23 mouse cellular contexts compared by ENCODE assay signal in genomic region chr1:84882066-84882532, GRCm38 (mm10). TPM values are rescaled to one million over a fixed set of nuclear protein-coding genes. Genes with fewer than 3 reads are reported as not detected.
DNase-seq lines count a peak whose midpoint lies in the region; TF ChIP-seq lines count a peak whose summit lies in the region.
"Had no signal": no experiment of that assay in that cellular context is flagged by ENCODE, and none has a peak within 500 bp of the region (broad histone marks: within the 10 kb centered on the region; RNA-seq: fewer than 3 reads in every experiment).

No protein-coding gene starts in this region.

- no peaks in the 10 kb centered on the region for H3K36me3 ChIP-seq in kidney, adult 2 months (ENCODE audit: control insufficient read depth, insufficient read depth, low read length)
- H3K36me3 ChIP-seq in C2C12 (ENCODE audit: control insufficient read depth, insufficient read depth) = no peaks in the 10 kb centered on the region
- H3K36me3 ChIP-seq: embryonic facial prominence, embryonic 12.5 days; forebrain, embryonic 12.5 days; limb, embryonic 10.5 days; liver, embryonic 15.5 days; lung, embryonic 15.5 days had no signal

- no peaks in the 10 kb centered on the region for H3K79me2 ChIP-seq in C2C12 (ENCODE audit: control insufficient read depth, insufficient read depth)

- H3ac ChIP-seq in C2C12 (ENCODE audit: control insufficient read depth, insufficient read length, low read depth) = peak overlapping the region; percentile 6

- no peak overlapping the region for H3K27ac ChIP-seq in kidney, adult 2 months (ENCODE audit: insufficient read depth, low read depth, low read length)
- H3K27ac ChIP-seq in embryonic fibroblast, embryonic 13.5 days (ENCODE audit: insufficient read depth, low read length) = peak overlapping the region; percentile 94
- H3K27ac ChIP-seq: embryonic facial prominence, embryonic 12.5 days; forebrain, embryonic 12.5 days; gastrocnemius, adult 2 months; limb, embryonic 10.5 days; liver, embryonic 15.5 days; lung, embryonic 15.5 days had no signal

- 65% methylated on average over 2 of the region's 2 CpGs for WGBS in kidney, adult 2 months

- peak; percentile 44 for DNase-seq in kidney, adult 2 months
- DNase-seq in kidney, postnatal 25 days = no peak
- peak; percentile 81 for DNase-seq in ES-CJ7 (ENCODE audit: low read depth, low spot score)
- DNase-seq in heart, postnatal 25 days (ENCODE audit: low spot score) = no peak
- DNase-seq in layer of hippocampus, postnatal 36 days = no peak
- DNase-seq in adrenal gland, postnatal 10 days = no peak
- DNase-seq: B cell, adult 2 months; cerebellum, adult 9-10 months; gastrocnemius, adult 2 months; heart, postnatal 36 days; liver; right cerebral cortex, postnatal 14 days had no signal

- H3K4me3 ChIP-seq in kidney, adult 2 months (ENCODE audit: insufficient read depth, low read depth, low read length) = no peak overlapping the region
- no peak overlapping the region for H3K4me3 ChIP-seq in C2C12 (ENCODE audit: insufficient read depth, poor library complexity, severe bottlenecking)
- no peak overlapping the region for H3K4me3 ChIP-seq in embryonic fibroblast, embryonic 13.5 days (ENCODE audit: insufficient read depth, low read length)
- H3K4me3 ChIP-seq: embryonic facial prominence, embryonic 12.5 days; erythroblast, embryonic 14.5 days; forebrain, embryonic 12.5 days; gastrocnemius, adult 2 months; limb, embryonic 10.5 days; liver, embryonic 15.5 days; lung, embryonic 15.5 days had no signal

- no peak for TF ChIP-seq POLR2A in kidney, adult 2 months (IDR thresholded peaks at IDR 0.05; ENCODE audit: low read depth, low read length)
- no peak for TF ChIP-seq POLR2A in embryonic fibroblast, embryonic 13.5 days (IDR thresholded peaks at IDR 0.05; ENCODE audit: low read depth, low read length)

- no peaks in the 10 kb centered on the region for H3K4me1 ChIP-seq in kidney, adult 2 months (ENCODE audit: control insufficient read depth, insufficient read depth, low read length)
- H3K4me1 ChIP-seq in embryonic fibroblast, embryonic 13.5 days (ENCODE audit: control insufficient read depth, insufficient read depth, low read length) = no peaks in the 10 kb centered on the region
- H3K4me1 ChIP-seq: embryonic facial prominence, embryonic 12.5 days; liver, embryonic 15.5 days; lung, embryonic 15.5 days had no signal

- intact Hi-C loops in heart, postnatal 25 days (cut with DNase I) = no loop called here

- no peaks in the 10 kb centered on the region for H3K27me3 ChIP-seq in kidney, adult 2 months (replicated peaks; ENCODE audit: control insufficient read depth, insufficient read depth, low read length)
- H3K27me3 ChIP-seq in C2C12 (ENCODE audit: control insufficient read depth, insufficient read depth, insufficient read length) = no peaks in the 10 kb centered on the region
- H3K27me3 ChIP-seq: embryonic facial prominence, embryonic 12.5 days; forebrain, embryonic 12.5 days; liver, embryonic 15.5 days; lung, embryonic 15.5 days had no signal

- no peaks in the 10 kb centered on the region for H3K79me3 ChIP-seq in C2C12 (ENCODE audit: low read depth)

- no peak for TF ChIP-seq CTCF in kidney, adult 2 months (conservative IDR thresholded peaks at IDR 0.05; ENCODE audit: insufficient read depth, insufficient read length, low read depth, low read length)
- no peak for TF ChIP-seq CTCF in C2C12 (IDR thresholded peaks at IDR 0.05; ENCODE audit: control insufficient read depth, insufficient read depth, insufficient read length)
- no peak for TF ChIP-seq CTCF in embryonic fibroblast, embryonic 13.5 days (IDR thresholded peaks at IDR 0.05; ENCODE audit: borderline replicate concordance, insufficient read depth, low read length)

TF ChIP-seq in C2C12, 6 proteins besides CTCF, POLR2A, EP300 and RAD21:
- TF ChIP-seq USF1 (IDR thresholded peaks at IDR 0.05; ENCODE audit: low read depth) (no peak), MYOD1 (IDR thresholded peaks at IDR 0.05; ENCODE audit: control insufficient read depth, insufficient read length, low read depth) (no peak), MAX (IDR thresholded peaks at IDR 0.05) (no peak), FOSL1 (IDR thresholded peaks at IDR 0.05; ENCODE audit: insufficient read depth, low read length, poor library complexity, severe bottlenecking) (no peak), CEBPB (IDR thresholded peaks at IDR 0.05; ENCODE audit: low read depth) (no peak), MYOG (IDR thresholded peaks at IDR 0.05; ENCODE audit: control insufficient read depth, extremely low read depth, insufficient read length) (no peak)
TF ChIP-seq in C2C12: peak in this region for 0.

RNA-seq across cellular contexts. Expression of gene Trip12, which starts 41.8 kb away (rescaled TPM):
- polyA plus RNA-seq in kidney, adult 2 months (2012; rRNA removed) = 26.6 and 35.7 TPM in 2 replicates
- polyA plus RNA-seq in C2C12 (2012; fragmentation: generic; extraction: Trizol) = 41.7 TPM
- 278 and 309 TPM in 2 replicates for polyA plus RNA-seq in embryonic fibroblast, embryonic 13.5 days (2011; ENCODE audit: insufficient read length, low read depth, missing spikeins)
- 100 to 1,000 TPM; 185 to 203 TPM for total RNA-seq in heart, postnatal 25 days (2021)
- total RNA-seq in layer of hippocampus, postnatal 36 days (2021) = 100 to 1,000 TPM; 191 to 208 TPM
- 100 to 1,000 TPM; 195 to 219 TPM for total RNA-seq in adrenal gland, postnatal 10 days (2021)

RNA-seq across cellular contexts. Expression of gene Fbxo36, which starts 42.5 kb away (rescaled TPM):
- 28.7 and 32.3 TPM in 2 replicates for polyA plus RNA-seq in kidney, adult 2 months (2012; rRNA removed)
- 6.8 TPM for polyA plus RNA-seq in C2C12 (2012; fragmentation: generic; extraction: Trizol)
- polyA plus RNA-seq in embryonic fibroblast, embryonic 13.5 days (2011; ENCODE audit: insufficient read length, low read depth, missing spikeins) = 6.9 and 7.0 TPM in 2 replicates
- total RNA-seq in heart, postnatal 25 days (2021) = 1 to 10 TPM in 1 of 2 experiments, under 1 TPM in 1; 0.98 to 1.7 TPM
- 1 to 10 TPM; 2.0 to 3.1 TPM for total RNA-seq in layer of hippocampus, postnatal 36 days (2021)
- total RNA-seq in adrenal gland, postnatal 10 days (2021) = 1 to 10 TPM; 6.8 to 9.7 TPM

RNA-seq across cellular contexts. Expression of gene Slc16a14, which starts 52.8 kb away (rescaled TPM):
- polyA plus RNA-seq in kidney, adult 2 months (2012; rRNA removed) = 27.6 and 31.2 TPM in 2 replicates
- 0.02 TPM for polyA plus RNA-seq in C2C12 (2012; fragmentation: generic; extraction: Trizol)
- not detected in 2 replicates for polyA plus RNA-seq in embryonic fibroblast, embryonic 13.5 days (2011; ENCODE audit: insufficient read length, low read depth, missing spikeins)
- under 1 TPM in 1 of 2 experiments, not detected in 1; 0.62 TPM for total RNA-seq in heart, postnatal 25 days (2021)
- total RNA-seq in layer of hippocampus, postnatal 36 days (2021) = 10 to 100 TPM; 12.4 to 15.6 TPM
- 1 to 10 TPM in 1 of 2 experiments, under 1 TPM in 1; 0.66 to 1.4 TPM for total RNA-seq in adrenal gland, postnatal 10 days (2021)
- total RNA-seq: common myeloid progenitor, adult 5-6 weeks; megakaryocyte-erythroid progenitor cell, adult 5-6 weeks had no signal
- polyA plus RNA-seq: erythroblast, embryonic 14.5 days; large intestine, adult 2 months; liver, embryonic 15.5 days had no signal

Comparison
In these comparisons a context has a peak if more than half of its experiments do, and no peak if none do; other contexts are left out.
1. DNase-seq: peak in kidney, adult 2 months (single experiment) and ES-CJ7 (single experiment); none in kidney, postnatal 25 days (0 of 2), heart, postnatal 25 days (single experiment), layer of hippocampus, postnatal 36 days (0 of 2) and adrenal gland, postnatal 10 days (single experiment).
2. RNA of gene Slc16a14, which starts 52.8 kb away (total RNA-seq): 12.4 to 15.6 TPM in layer of hippocampus, postnatal 36 days; 0.66 to 1.4 TPM in adrenal gland, postnatal 10 days and 0.62 TPM in heart, postnatal 25 days; every median in the first group is over 4 times any median in the second.